ENCODE assay signal across 26 mouse cellular contexts in genomic region chr15:80483041-80483705, GRCm38 (mm10).
DNase-seq lines count a peak whose midpoint lies in the region; ATAC-seq and TF ChIP-seq lines count a peak whose summit lies in the region.
"Had no signal": no experiment of that assay in that cellular context is flagged by ENCODE, and none has a peak within 500 bp of the region (broad histone marks: within the 10 kb centered on the region; RNA-seq: fewer than 3 reads in every experiment).

No protein-coding gene starts in this region.

- no peak overlapping the region for H3K4me2 ChIP-seq in forebrain, embryonic 11.5 days (ENCODE audit: low read depth, low read length, severe bottlenecking)
- H3K4me2 ChIP-seq in forebrain, embryonic 13.5 days: no peak overlapping the region
- no peak overlapping the region for H3K4me2 ChIP-seq in midbrain, embryonic 11.5 days
- peak overlapping the region; percentile 1; the same call in 1 of the 2 replicates for H3K4me2 ChIP-seq in forebrain, embryonic 16.5 days (ENCODE audit: low read length)
- no peak overlapping the region for H3K4me2 ChIP-seq in lung, postnatal 0 days (replicated peaks; ENCODE audit: low read depth, low read length)
- no peak overlapping the region for H3K4me2 ChIP-seq in intestine, embryonic 15.5 days (replicated peaks)
- H3K4me2 ChIP-seq: embryonic facial prominence, embryonic 12.5 days; kidney, embryonic 15.5 days; limb, embryonic 13.5 days; liver, embryonic 13.5 days; lung, embryonic 14.5 days; neural tube, embryonic 13.5 days; stomach, embryonic 15.5 days had no signal

- H3K36me3 ChIP-seq in forebrain, embryonic 11.5 days (ENCODE audit: control insufficient read depth, insufficient read depth, low read length): no peaks in the 10 kb centered on the region
- H3K36me3 ChIP-seq in forebrain, embryonic 13.5 days (ENCODE audit: poor library complexity, severe bottlenecking): no peaks in the 10 kb centered on the region
- no peaks in the 10 kb centered on the region for H3K36me3 ChIP-seq in midbrain, embryonic 11.5 days (ENCODE audit: control insufficient read depth, insufficient read depth, low read length)
- H3K36me3 ChIP-seq in midbrain, embryonic 10.5 days: no peaks in the 10 kb centered on the region
- no peaks in the 10 kb centered on the region for H3K36me3 ChIP-seq in forebrain, embryonic 16.5 days (ENCODE audit: control insufficient read depth, insufficient read depth)
- H3K36me3 ChIP-seq in lung, postnatal 0 days (ENCODE audit: insufficient read depth, low read length): no peaks in the 10 kb centered on the region
- H3K36me3 ChIP-seq in intestine, embryonic 15.5 days: no peaks in the 10 kb centered on the region
- H3K36me3 ChIP-seq: embryonic facial prominence, embryonic 12.5 days; heart, embryonic 10.5 days; kidney, embryonic 15.5 days; limb, embryonic 13.5 days; liver, embryonic 13.5 days; neural tube, embryonic 13.5 days; stomach, embryonic 15.5 days had no signal

- TF ChIP-seq EP300 in lung, postnatal 0 days (IDR thresholded peaks at IDR 0.05): no peak

- no peak overlapping the region for H3K27ac ChIP-seq in forebrain, embryonic 11.5 days (ENCODE audit: low read depth, low read length)
- no peak overlapping the region for H3K27ac ChIP-seq in forebrain, embryonic 13.5 days
- no peak overlapping the region for H3K27ac ChIP-seq in midbrain, embryonic 11.5 days (ENCODE audit: low read depth, low read length)
- H3K27ac ChIP-seq in midbrain, embryonic 10.5 days (replicated peaks): no peak overlapping the region
- H3K27ac ChIP-seq in forebrain, embryonic 16.5 days (ENCODE audit: low read length): no peak overlapping the region
- no peak overlapping the region for H3K27ac ChIP-seq in lung, postnatal 0 days (ENCODE audit: low read length)
- no peak overlapping the region for H3K27ac ChIP-seq in intestine, embryonic 15.5 days
- H3K27ac ChIP-seq: embryonic facial prominence, embryonic 12.5 days; heart, embryonic 10.5 days; kidney, embryonic 15.5 days; limb, embryonic 13.5 days; liver, embryonic 13.5 days; macrophage; neural tube, embryonic 13.5 days; stomach, embryonic 15.5 days had no signal

- H3K4me3 ChIP-seq in forebrain, embryonic 11.5 days (ENCODE audit: low read depth, low read length): no peak overlapping the region
- H3K4me3 ChIP-seq in forebrain, embryonic 13.5 days: no peak overlapping the region
- no peak overlapping the region for H3K4me3 ChIP-seq in midbrain, embryonic 11.5 days (ENCODE audit: low read depth, low read length)
- no peak overlapping the region for H3K4me3 ChIP-seq in midbrain, embryonic 10.5 days
- H3K4me3 ChIP-seq in forebrain, embryonic 16.5 days (replicated peaks; ENCODE audit: low read length): no peak overlapping the region
- no peak overlapping the region for H3K4me3 ChIP-seq in lung, postnatal 0 days (ENCODE audit: low read depth, low read length)
- H3K4me3 ChIP-seq in intestine, embryonic 15.5 days (replicated peaks): no peak overlapping the region
- H3K4me3 ChIP-seq: embryonic facial prominence, embryonic 12.5 days; heart, embryonic 10.5 days; kidney, embryonic 15.5 days; limb, embryonic 13.5 days; liver, embryonic 13.5 days; myocyte; neural tube, embryonic 13.5 days; stomach, embryonic 15.5 days had no signal

- no peak overlapping the region for H3K9ac ChIP-seq in forebrain, embryonic 11.5 days (ENCODE audit: low read length)
- no peak overlapping the region for H3K9ac ChIP-seq in forebrain, embryonic 13.5 days
- no peak overlapping the region for H3K9ac ChIP-seq in midbrain, embryonic 11.5 days (ENCODE audit: low read length)
- H3K9ac ChIP-seq in forebrain, embryonic 16.5 days (replicated peaks; ENCODE audit: low read depth, low read length): no peak overlapping the region
- H3K9ac ChIP-seq in lung, postnatal 0 days (replicated peaks; ENCODE audit: low read depth): no peak overlapping the region
- no peak overlapping the region for H3K9ac ChIP-seq in intestine, embryonic 15.5 days
- H3K9ac ChIP-seq: embryonic facial prominence, embryonic 12.5 days; kidney, embryonic 15.5 days; limb, embryonic 13.5 days; liver, embryonic 13.5 days; lung, embryonic 14.5 days; neural tube, embryonic 13.5 days; stomach, embryonic 15.5 days had no signal

- TF ChIP-seq CTCF in lung, postnatal 0 days (IDR thresholded peaks at IDR 0.05): no peak

- 61% methylated on average over 9 of the region's 9 CpGs for WGBS in forebrain, embryonic 11.5 days
- 47% methylated on average over 9 of the region's 9 CpGs for WGBS in forebrain, embryonic 13.5 days
- 82% methylated on average over 9 of the region's 9 CpGs for WGBS in midbrain, embryonic 11.5 days
- 85% methylated on average over 9 of the region's 9 CpGs for WGBS in midbrain, embryonic 10.5 days
- 30% methylated on average over 9 of the region's 9 CpGs for WGBS in forebrain, embryonic 16.5 days
- WGBS in lung, postnatal 0 days: 62% methylated on average over 9 of the region's 9 CpGs
- 73% methylated on average over 9 of the region's 9 CpGs for WGBS in intestine, embryonic 15.5 days

- ATAC-seq in forebrain, embryonic 11.5 days (replicated peaks; ENCODE audit: low FRiP score): no peak
- ATAC-seq in forebrain, embryonic 13.5 days: no peak
- ATAC-seq in midbrain, embryonic 11.5 days (ENCODE audit: low FRiP score): no peak
- peak; percentile 47; the same call in 1 of the 2 replicates for ATAC-seq in forebrain, embryonic 16.5 days
- no peak for ATAC-seq in lung, postnatal 0 days
- ATAC-seq in intestine, embryonic 15.5 days: no peak

- no peaks in the 10 kb centered on the region for H3K9me3 ChIP-seq in forebrain, embryonic 11.5 days (ENCODE audit: control insufficient read depth, low read length)
- no peaks in the 10 kb centered on the region for H3K9me3 ChIP-seq in forebrain, embryonic 13.5 days (replicated peaks)
- H3K9me3 ChIP-seq in midbrain, embryonic 11.5 days (ENCODE audit: control insufficient read depth, low read length): no peaks in the 10 kb centered on the region
- H3K9me3 ChIP-seq in midbrain, embryonic 10.5 days (replicated peaks): no peaks in the 10 kb centered on the region
- H3K9me3 ChIP-seq in forebrain, embryonic 16.5 days (ENCODE audit: control insufficient read depth, low read length): no peaks in the 10 kb centered on the region
- no peaks in the 10 kb centered on the region for H3K9me3 ChIP-seq in lung, postnatal 0 days (ENCODE audit: low read length)
- H3K9me3 ChIP-seq in intestine, embryonic 15.5 days: no peaks in the 10 kb centered on the region
- H3K9me3 ChIP-seq: embryonic facial prominence, embryonic 12.5 days; heart, embryonic 10.5 days; kidney, embryonic 15.5 days; limb, embryonic 13.5 days; liver, embryonic 13.5 days; neural tube, embryonic 13.5 days; stomach, embryonic 15.5 days had no signal

- no peaks in the 10 kb centered on the region for H3K27me3 ChIP-seq in forebrain, embryonic 11.5 days (ENCODE audit: control insufficient read depth, insufficient read depth, low read length)
- peaks cover 7% of the 10 kb centered on the region; the same call in 1 of the 2 replicates for H3K27me3 ChIP-seq in forebrain, embryonic 13.5 days
- no peaks in the 10 kb centered on the region for H3K27me3 ChIP-seq in midbrain, embryonic 11.5 days (ENCODE audit: control insufficient read depth, insufficient read depth, low read length)
- no peaks in the 10 kb centered on the region for H3K27me3 ChIP-seq in midbrain, embryonic 10.5 days (ENCODE audit: low read depth, poor library complexity, severe bottlenecking)
- H3K27me3 ChIP-seq in forebrain, embryonic 16.5 days (replicated peaks; ENCODE audit: control insufficient read depth, insufficient read depth, low read length): no peaks in the 10 kb centered on the region
- no peaks in the 10 kb centered on the region for H3K27me3 ChIP-seq in lung, postnatal 0 days (replicated peaks; ENCODE audit: insufficient read depth, low read length)
- H3K27me3 ChIP-seq in intestine, embryonic 15.5 days (replicated peaks): no peaks in the 10 kb centered on the region
- H3K27me3 ChIP-seq: embryonic facial prominence, embryonic 12.5 days; kidney, embryonic 15.5 days; limb, embryonic 13.5 days; liver, embryonic 13.5 days; neural tube, embryonic 13.5 days; stomach, embryonic 15.5 days had no signal

- H3K4me1 ChIP-seq in forebrain, embryonic 11.5 days (replicated peaks; ENCODE audit: control insufficient read depth, insufficient read depth, low read length): no peaks in the 10 kb centered on the region
- H3K4me1 ChIP-seq in forebrain, embryonic 13.5 days: peaks cover 34% of the 10 kb centered on the region
- no peaks in the 10 kb centered on the region for H3K4me1 ChIP-seq in midbrain, embryonic 11.5 days (ENCODE audit: control insufficient read depth, insufficient read depth, low read length)
- peaks cover 37% of the 10 kb centered on the region for H3K4me1 ChIP-seq in midbrain, embryonic 10.5 days
- peaks cover 22% of the 10 kb centered on the region for H3K4me1 ChIP-seq in forebrain, embryonic 16.5 days (replicated peaks; ENCODE audit: control insufficient read depth, insufficient read depth, low read length)
- H3K4me1 ChIP-seq in lung, postnatal 0 days (ENCODE audit: insufficient read depth, low read depth, low read length): peaks cover 4% of the 10 kb centered on the region; the same call in 1 of the 2 replicates
- 0 out of 2 replicates have a peak, but pooled peaks cover 4% of the 10 kb centered on the region for H3K4me1 ChIP-seq in intestine, embryonic 15.5 days (replicated peaks)
- H3K4me1 ChIP-seq: limb, embryonic 13.5 days; liver, embryonic 13.5 days had no signal

- DNase-seq in forebrain, embryonic 11.5 days (ENCODE audit: low spot score): peak; percentile 46
- peak; percentile 12 for DNase-seq in midbrain, embryonic 11.5 days (ENCODE audit: low spot score, missing footprints)
- DNase-seq in midbrain, embryonic 10.5 days (ENCODE audit: low spot score): no peak
- DNase-seq in adipocyte (ENCODE audit: low spot score): peak; percentile 10
- no peak for DNase-seq in lung, postnatal 0 days (ENCODE audit: low spot score)
- DNase-seq: adrenal gland, postnatal 10 days; cerebellum, adult 8-10 months; heart, postnatal 4 days; kidney, adult 11 months; kidney, postnatal 36 days; liver, embryonic 13.5 days; lung, embryonic 14.5 days; right cerebral cortex, adult 18-20 months; right cerebral cortex, postnatal 4 days; thymus, postnatal 36 days had no signal

Comparison
In these comparisons a context has a peak if more than half of its experiments do, and no peak if none do; other contexts are left out.
1. DNase-seq: peak in forebrain, embryonic 11.5 days (single experiment), midbrain, embryonic 11.5 days (single experiment) and adipocyte (single experiment); none in midbrain, embryonic 10.5 days (single experiment) and lung, postnatal 0 days (single experiment).